Mouse (Mus musculus) brain, embryonic 14.5 days (tissue): ENCODE measurements around the gene Wrnip1. TPM values are rescaled to one million over a fixed set of nuclear protein-coding genes. Genes with fewer than 3 reads are reported as not detected.
A peak's percentile ranks its signal among the peaks of the same experiment; 100 is the strongest.

Experiments used
- DNase-seq: peaks from one replicate; pipeline ENCODE4 v3.0.0-alpha.2; 2011; ENCODE audit warnings: low read depth
- CTCF ChIP-seq: fragments of 200-500 bp; IDR thresholded peaks from 2 replicates; pipeline ENCODE4 v1.5.1; 2012; ENCODE audit warnings: inconsistent platforms, mild to moderate bottlenecking, moderate library complexity, borderline replicate concordance; ENCODE audit not compliant: insufficient read depth, insufficient read length; ENCODE audit errors: extremely low read depth
- POLR2A ChIP-seq: fragments of 200-500 bp; IDR thresholded peaks from 2 replicates; pipeline ENCODE4 v1.6.1; 2012; ENCODE audit warnings: mild to moderate bottlenecking, inconsistent platforms, borderline replicate concordance; ENCODE audit not compliant: poor library complexity, insufficient read depth, insufficient read length, severe bottlenecking; ENCODE audit errors: extremely low read depth
- polyA plus RNA-seq: library from polyadenylated mRNA; depleted of rRNA; stranded (reverse); fragments of >200 nt; gene quantifications from 2 replicates; pipeline ENCODE4 v1.2.3, GENCODE M21; 2012

Wrnip1 gene
- polyA plus RNA-seq, 1 experiment: 59.3 TPM

DNA sequence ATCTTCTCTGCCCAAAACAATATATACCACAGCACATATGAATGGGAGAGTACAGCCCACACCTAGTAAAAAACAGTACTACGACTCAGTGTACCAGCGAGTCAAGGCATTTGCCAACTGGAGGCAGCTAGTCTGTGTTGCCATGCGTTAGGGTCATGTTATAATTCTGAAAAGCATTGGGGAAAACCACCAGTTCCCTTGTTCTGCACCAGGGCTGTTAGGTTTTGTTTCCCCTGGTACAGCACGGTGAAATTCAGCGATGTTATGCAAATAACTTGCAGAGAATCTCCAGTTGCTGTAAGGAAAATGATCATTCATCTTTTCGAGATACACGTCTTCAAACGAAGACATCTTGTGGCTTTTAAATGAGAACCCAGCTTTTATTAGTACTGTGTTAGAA lies 23.7 kb downstream of the Wrnip1 start:
- no peak for DNase-seq
- TF ChIP-seq POLR2A: no peak
- no peak for TF ChIP-seq CTCF

DNA sequence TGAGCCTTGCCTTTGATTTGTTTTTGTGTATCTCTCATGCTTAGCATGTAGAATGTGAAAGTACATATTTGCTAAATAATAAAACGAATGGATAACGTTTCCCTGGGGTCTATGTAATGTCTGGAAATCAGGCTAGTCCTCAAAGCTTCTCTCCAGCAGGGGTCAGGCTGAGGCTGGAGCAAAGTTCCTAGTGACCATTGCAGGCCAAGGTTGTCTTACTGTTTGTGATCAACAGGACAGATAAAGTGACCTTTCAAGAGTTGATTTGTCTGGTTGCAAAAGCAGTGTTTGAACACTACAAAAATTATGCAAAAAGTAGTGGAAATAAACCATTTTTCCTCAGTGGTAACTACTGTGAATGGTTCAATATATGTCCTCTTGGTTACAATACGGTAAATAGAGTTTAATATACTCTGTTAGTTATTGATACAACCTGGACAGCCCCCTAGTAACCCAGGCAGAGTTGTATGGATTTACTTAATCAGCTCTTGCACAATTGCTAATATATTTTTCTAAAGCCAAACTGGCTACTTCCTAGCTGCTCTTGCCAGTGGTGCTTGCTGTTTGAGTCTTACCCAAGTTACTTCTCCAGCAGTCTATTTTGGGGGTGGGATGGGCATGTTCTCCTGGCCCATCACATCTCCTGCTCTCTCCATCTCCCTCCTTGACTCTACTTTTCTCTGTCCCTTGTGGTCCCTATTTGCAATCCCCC lies 25.4 kb downstream of the Wrnip1 start:
- no peak for DNase-seq
- TF ChIP-seq CTCF: no peak
- no peak for TF ChIP-seq POLR2A

DNA sequence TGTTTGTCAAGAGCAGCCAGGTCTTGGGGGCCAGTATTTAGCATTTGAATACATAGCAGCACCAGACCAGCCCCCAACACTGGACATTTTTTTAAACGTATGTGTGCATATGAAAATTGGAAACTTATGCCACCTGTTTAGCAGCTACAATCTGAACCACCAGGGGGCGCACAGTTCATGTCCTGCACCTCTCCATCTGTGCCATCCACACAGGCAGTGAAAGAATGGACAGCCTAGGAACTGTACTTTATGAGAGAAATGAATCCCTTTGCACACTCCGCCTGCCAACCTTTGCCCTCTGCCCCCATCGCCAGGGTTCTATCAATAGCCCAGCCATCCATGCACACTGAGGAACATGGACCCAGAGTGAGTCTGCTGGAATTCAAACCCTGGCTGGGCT lies 26.1 kb downstream of the Wrnip1 start:
- DNase-seq: peak; percentile 29
- TF ChIP-seq CTCF (peak; percentile 69), POLR2A (no peak)

DNA sequence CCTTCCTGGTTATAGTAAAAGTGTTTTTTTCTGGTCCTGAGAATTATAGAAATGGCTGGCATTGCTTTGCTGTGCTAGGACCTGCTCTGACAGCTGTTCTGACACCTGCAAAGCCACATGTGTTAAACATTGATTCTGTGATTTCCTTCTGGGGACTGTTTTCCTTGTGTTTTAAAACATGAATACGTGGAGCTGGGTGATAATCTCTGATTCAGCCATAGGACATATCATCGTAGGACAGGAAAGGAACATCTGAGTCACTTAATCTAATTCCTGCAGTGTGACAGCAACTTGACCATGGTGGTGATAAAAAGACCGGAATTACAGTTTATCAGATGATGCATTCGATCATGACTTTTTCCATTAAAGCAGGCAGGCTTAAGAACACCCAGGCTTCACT lies 27.0 kb downstream of the Wrnip1 start:
- DNase-seq: no peak
- TF ChIP-seq CTCF (no peak), POLR2A (no peak)

DNA sequence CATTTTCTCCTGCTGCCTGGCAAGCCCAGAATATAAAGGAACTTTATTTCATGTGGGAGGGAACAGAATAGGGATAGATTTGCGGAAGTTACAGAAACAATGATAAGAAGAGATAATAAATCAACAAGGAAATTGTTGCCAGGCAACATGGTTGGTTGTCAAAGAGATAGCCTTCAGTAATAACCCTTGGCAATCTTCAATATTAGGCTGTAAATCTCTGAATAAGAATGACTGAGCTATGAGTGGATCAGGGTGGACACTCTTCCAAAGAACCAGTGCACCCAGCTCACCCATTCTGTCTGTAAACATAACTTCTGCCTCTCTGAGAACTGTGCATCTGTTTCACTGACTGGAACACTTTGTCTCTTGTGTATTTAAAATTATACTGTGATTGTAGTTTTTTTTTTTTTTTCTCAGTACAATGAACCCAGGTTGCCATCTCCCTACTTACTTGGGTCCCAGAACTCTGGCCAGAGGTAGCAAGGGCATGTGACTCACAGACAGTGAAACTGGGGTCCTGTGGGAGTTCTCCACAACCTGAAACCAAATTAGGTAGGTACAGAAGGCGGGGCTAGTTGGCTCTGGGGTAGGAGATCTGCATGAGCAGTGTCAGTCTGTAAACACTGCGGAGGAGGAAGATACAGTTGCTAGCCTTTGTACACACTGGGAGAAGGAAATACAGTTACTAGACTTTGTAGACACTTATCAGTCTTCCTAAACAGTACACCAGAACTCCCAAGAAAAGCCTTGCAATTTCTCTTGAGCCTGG lies 29.9 kb downstream of the Wrnip1 start:
- TF ChIP-seq POLR2A (no peak), CTCF (no peak)
- no peak for DNase-seq

DNA sequence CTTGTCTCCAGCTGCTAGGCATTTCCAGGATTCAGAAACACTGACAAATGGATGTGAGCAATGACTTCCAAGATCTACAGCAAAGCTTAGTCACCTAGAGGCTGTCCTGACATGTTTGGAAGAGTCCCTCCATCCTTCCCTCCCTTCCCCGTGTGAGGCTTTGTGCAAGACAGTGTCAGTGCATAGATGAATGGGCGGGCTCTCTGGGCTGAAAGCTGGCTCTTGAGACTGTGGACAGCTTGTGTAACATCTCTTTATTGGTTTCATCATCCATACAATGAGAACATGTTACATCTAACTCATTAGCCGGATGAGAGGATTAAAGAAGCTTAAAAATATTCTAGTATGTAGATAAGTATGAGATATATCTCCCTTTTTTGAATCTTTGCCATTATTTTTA lies 30.9 kb downstream of the Wrnip1 start:
- DNase-seq: no peak
- TF ChIP-seq CTCF (no peak), POLR2A (no peak)

DNA sequence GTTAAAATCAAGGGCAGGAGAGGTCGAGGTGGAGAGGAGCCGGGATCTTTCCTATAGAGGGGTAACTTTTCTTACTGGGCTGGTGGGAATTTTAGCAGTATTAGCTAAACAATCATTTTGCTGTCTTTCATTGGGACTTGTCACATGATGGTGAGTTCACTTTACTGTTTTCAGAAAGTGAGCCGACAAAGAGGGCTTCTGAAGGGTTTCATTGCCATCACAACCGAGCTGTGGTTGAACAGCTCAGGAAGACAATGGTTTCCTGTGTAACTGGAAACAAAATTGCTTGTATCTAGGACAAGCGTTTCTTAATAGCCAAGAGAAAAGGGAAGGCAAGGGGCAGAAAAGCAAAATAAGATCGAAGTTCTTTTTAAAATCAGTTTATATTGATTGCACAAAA lies 31.4 kb downstream of the Wrnip1 start:
- no peak for DNase-seq
- no peak for TF ChIP-seq POLR2A

DNA sequence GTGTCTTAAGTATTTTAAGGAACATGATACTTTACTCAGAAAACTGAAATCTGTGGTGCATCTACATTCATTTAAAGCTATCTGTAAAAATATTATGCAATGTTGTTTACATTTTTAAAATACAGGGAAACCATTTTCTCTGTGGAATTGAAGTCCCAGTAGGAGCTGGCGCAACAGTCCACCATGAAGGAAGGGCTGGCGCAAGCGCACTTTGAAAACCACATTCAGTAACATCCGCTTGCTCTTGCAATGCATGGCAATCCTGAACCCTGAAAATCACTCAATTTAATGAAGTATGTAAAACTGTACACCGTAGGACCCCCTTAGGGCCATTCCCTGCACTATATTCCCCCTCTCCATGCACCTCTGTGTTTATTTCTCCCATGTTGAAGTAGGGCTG lies 32.7 kb downstream of the Wrnip1 start:
- no peak for DNase-seq
- TF ChIP-seq CTCF (no peak), POLR2A (no peak)

DNA sequence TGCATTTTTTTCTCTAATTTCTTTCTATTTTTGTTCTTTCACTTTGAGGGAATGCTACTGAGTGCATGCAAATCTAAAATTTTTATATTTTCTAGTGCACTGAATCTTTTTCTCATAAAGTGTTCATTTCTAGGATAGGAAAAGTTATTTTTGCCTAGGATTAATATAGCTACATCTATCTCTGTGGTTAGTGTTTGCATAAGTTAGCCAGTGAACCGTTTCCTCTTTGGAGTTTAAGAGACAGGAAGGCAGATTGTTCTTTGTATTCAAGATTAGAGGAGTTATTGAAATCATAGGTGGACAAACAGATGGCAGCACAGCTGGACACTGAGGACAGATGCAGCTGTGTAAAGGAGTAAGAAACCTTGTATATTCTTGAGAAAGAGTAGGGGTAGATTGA lies 37.5 kb downstream of the Wrnip1 start:
- DNase-seq: no peak
- TF ChIP-seq POLR2A (no peak), CTCF (no peak)

DNA sequence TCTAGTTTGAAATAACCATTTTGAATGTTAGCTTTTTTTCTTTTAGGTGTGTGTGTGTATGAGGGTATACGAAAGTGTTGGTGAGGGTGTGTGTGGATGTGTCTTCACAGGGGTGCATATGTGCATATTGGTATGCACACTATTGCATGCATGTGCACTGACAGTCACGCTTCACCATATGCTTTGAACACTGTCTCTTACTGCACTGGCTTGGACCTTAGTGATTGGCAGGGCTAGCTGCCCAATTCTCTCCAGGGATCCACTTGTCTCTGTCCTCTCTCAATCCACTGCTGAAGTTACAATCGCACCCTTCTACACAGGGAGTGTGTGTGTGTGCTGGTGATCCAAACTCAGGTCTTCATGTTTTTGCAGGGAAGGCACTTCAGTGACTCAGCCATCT lies 39.5 kb downstream of the Wrnip1 start:
- no peak for TF ChIP-seq POLR2A
- TF ChIP-seq CTCF: no peak
- no peak for DNase-seq

DNA sequence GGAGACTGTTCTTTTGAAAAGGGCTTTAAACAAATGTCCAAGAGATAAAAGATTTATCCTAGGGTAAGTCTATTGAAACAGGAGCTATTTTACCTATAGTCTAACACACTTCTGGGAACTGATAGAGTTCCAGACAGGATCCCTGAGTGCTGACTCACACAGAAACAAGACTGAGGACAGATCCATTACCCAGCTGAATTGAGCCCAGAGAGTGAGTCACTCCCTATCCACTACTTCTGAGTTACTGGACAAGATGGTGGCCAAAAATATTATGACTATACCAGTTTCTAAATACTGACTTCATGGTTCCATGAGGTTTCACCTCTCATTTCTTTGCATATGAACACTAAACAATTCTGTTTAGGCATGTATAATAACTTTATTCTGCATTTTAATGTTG lies 44.4 kb downstream of the Wrnip1 start:
- DNase-seq: no peak
- TF ChIP-seq CTCF (no peak), POLR2A (no peak)

DNA sequence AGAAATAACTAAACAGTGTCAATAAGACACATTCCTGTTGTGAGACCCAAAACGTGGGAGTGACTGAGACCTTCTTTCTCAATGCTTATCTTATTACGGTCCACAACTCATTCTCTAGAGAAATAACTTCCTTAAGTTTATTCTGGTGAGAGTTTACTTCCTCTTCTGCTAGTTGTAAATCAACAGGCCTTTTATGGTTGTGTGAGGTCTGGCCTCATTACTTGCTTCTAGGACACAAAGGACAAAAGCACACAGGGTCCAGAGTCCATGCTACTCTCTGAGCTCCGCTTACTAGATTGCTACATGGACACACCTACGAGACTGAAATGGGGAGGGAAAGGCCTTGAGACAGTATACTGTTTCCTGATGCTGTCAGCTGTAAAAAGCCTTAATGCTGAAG lies 47.3 kb downstream of the Wrnip1 start:
- TF ChIP-seq CTCF: no peak
- no peak for TF ChIP-seq POLR2A
- DNase-seq: no peak
